Mouse (Mus musculus): ENCODE measurements around the gene Olfr61. TPM values are rescaled to one million over a fixed set of nuclear protein-coding genes. Genes with fewer than 3 reads are reported as not detected.
"Not testable (repeated sequence)": the region's sequence is repeated elsewhere in the genome, so short reads cannot be mapped to it uniquely, and the experiment has no call there.

Gene Olfr61
- polyA plus RNA-seq (2021) = not detected

- POLR2A ChIA-PET; CTCF ChIA-PET; H3K27me3 ChIP-seq; DNase-seq (ENCODE audit: low read depth, low spot score); ATAC-seq; in situ Hi-C loops (cut with MboI; ENCODE audit: low pct_unique_long_range_greater_than_20kb): not testable (repeated sequence)
Measured at GRCm38 (mm10) chr7:140628670-140629069, at the start of gene Olfr61. TSS of gene Olfr61 (plus strand) at chr7:140628970.

GRCm38 (mm10) chr7:140600969-140601368 is 27.8 kb upstream of the Olfr61 start, which contains the start of gene Olfr46:
TSS of gene Olfr46 (plus strand) at chr7:140601269.
- H3K27me3 ChIP-seq; in situ Hi-C loops (cut with MboI; ENCODE audit: low pct_unique_long_range_greater_than_20kb); CTCF ChIA-PET; DNase-seq (ENCODE audit: low read depth, low spot score); POLR2A ChIA-PET; ATAC-seq: not testable (repeated sequence)

- TF ChIP-seq CTCF (IDR thresholded peaks at IDR 0.05) = no peak
- no peaks in the 10 kb centered on the region for H3K27me3 ChIP-seq
- in situ Hi-C loops (cut with MboI; ENCODE audit: low pct_unique_long_range_greater_than_20kb) = no loop called here
- ChIA-PET CTCF (no interaction called here), POLR2A (no interaction called here)
- DNase-seq (ENCODE audit: low read depth, low spot score) (no peak), ATAC-seq (no peak)
Measured at GRCm38 (mm10) chr7:140630559-140630958, 1.8 kb downstream of the Olfr61 start.

GRCm38 (mm10) chr7:140646152-140646551 is 17.4 kb downstream of the Olfr61 start, which contains the start of gene Olfr53:
TSS of gene Olfr53 (plus strand) at chr7:140646452.
- TF ChIP-seq CTCF (IDR thresholded peaks at IDR 0.05) = no peak
- in situ Hi-C loops (cut with MboI; ENCODE audit: low pct_unique_long_range_greater_than_20kb) = no loop called here
- H3K27me3 ChIP-seq = peaks cover 3% of the 10 kb centered on the region
- ATAC-seq (no peak), DNase-seq (ENCODE audit: low read depth, low spot score) (no peak)
- ChIA-PET CTCF (no interaction called here), POLR2A (no interaction called here)

- in situ Hi-C loops (cut with MboI; ENCODE audit: low pct_unique_long_range_greater_than_20kb) = no loop called here
- no peak for TF ChIP-seq CTCF (IDR thresholded peaks at IDR 0.05)
- POLR2A ChIA-PET = no interaction called here
- H3K27me3 ChIP-seq = no peaks in the 10 kb centered on the region
- DNase-seq (ENCODE audit: low read depth, low spot score) (no peak), ATAC-seq (no peak)
- CTCF ChIA-PET = no interaction called here
Measured at GRCm38 (mm10) chr7:140659630-140660029, 30.9 kb downstream of the Olfr61 start, which contains the start of gene Olfr539. TSS of gene Olfr539 (plus strand) at chr7:140659930.

GRCm38 (mm10) chr7:140670693-140671092 is 41.9 kb downstream of the Olfr61 start:
- DNase-seq (ENCODE audit: low read depth, low spot score); in situ Hi-C loops (cut with MboI; ENCODE audit: low pct_unique_long_range_greater_than_20kb); POLR2A ChIA-PET; CTCF ChIA-PET; H3K27me3 ChIP-seq; ATAC-seq: not testable (repeated sequence)

GRCm38 (mm10) chr7:140675863-140676262 is 47.1 kb downstream of the Olfr61 start:
- in situ Hi-C loops (cut with MboI; ENCODE audit: low pct_unique_long_range_greater_than_20kb) = no loop called here
- DNase-seq (ENCODE audit: low read depth, low spot score) (no peak), ATAC-seq (no peak)
- peaks cover under 1% of the 10 kb centered on the region for H3K27me3 ChIP-seq
- ChIA-PET POLR2A (no interaction called here), CTCF (no interaction called here)
- no peak for TF ChIP-seq CTCF (IDR thresholded peaks at IDR 0.05)

- ATAC-seq; H3K27me3 ChIP-seq; CTCF ChIA-PET; POLR2A ChIA-PET; DNase-seq (ENCODE audit: low read depth, low spot score); in situ Hi-C loops (cut with MboI; ENCODE audit: low pct_unique_long_range_greater_than_20kb): not testable (repeated sequence)
Measured at GRCm38 (mm10) chr7:140679591-140679990, 50.8 kb downstream of the Olfr61 start.

GRCm38 (mm10) chr7:140681651-140682050 is 52.9 kb downstream of the Olfr61 start, which contains the start of gene Olfr45:
TSS of gene Olfr45 (plus strand) at chr7:140681951.
- no peak for TF ChIP-seq CTCF (IDR thresholded peaks at IDR 0.05)
- in situ Hi-C loops (cut with MboI; ENCODE audit: low pct_unique_long_range_greater_than_20kb) = no loop called here
- POLR2A ChIA-PET = no interaction called here

More at GRCm38 (mm10) chr7:140681651-140682050, 52.9 kb downstream of the Olfr61 start, which contains the start of gene Olfr45:
- ATAC-seq (no peak), DNase-seq (ENCODE audit: low read depth, low spot score) (no peak)
- CTCF ChIA-PET = no interaction called here
- H3K27me3 ChIP-seq = peaks cover 5% of the 10 kb centered on the region

Other genes with a start within 250 kb of the Olfr61 start
- not detected for gene Olfr531, start 226.1 kb upstream of the Olfr61 start, polyA plus RNA-seq (2021)
- gene Olfr532, start 207.3 kb upstream of the Olfr61 start, polyA plus RNA-seq (2021) = not detected
- not detected for gene Olfr533, start 165.6 kb upstream of the Olfr61 start, polyA plus RNA-seq (2021)
- not detected for gene Olfr535, start 144.8 kb upstream of the Olfr61 start, polyA plus RNA-seq (2021)
- not detected for gene Olfr536, start 121.6 kb upstream of the Olfr61 start, polyA plus RNA-seq (2021)
- not detected for gene Olfr538, start 61.1 kb upstream of the Olfr61 start, polyA plus RNA-seq (2021)
- gene Olfr46, start 27.7 kb upstream of the Olfr61 start, polyA plus RNA-seq (2021) = not detected
- not detected for gene Olfr53, start 17.5 kb downstream of the Olfr61 start, polyA plus RNA-seq (2021)
- gene Olfr539, start 31.0 kb downstream of the Olfr61 start, polyA plus RNA-seq (2021) = not detected
- gene Olfr45, start 53.0 kb downstream of the Olfr61 start, polyA plus RNA-seq (2021) = not detected
- gene Olfr541, start 68.3 kb downstream of the Olfr61 start, polyA plus RNA-seq (2021) = not detected
- gene Cyp2e1, start 134.8 kb downstream of the Olfr61 start, polyA plus RNA-seq (2021) = not detected
- gene Syce1, start 158.9 kb downstream of the Olfr61 start, polyA plus RNA-seq (2021) = not detected
- gene Zfp941, start 193.2 kb downstream of the Olfr61 start, polyA plus RNA-seq (2021) = not detected
- gene Urah, start 206.0 kb downstream of the Olfr61 start, polyA plus RNA-seq (2021) = 0.18 TPM
- gene Scgb1c1, start 216.6 kb downstream of the Olfr61 start, polyA plus RNA-seq (2021) = 0.23 TPM
- gene Odf3, start 218.8 kb downstream of the Olfr61 start, polyA plus RNA-seq (2021) = 0.31 TPM
- not detected for gene Gm45785, start 227.4 kb downstream of the Olfr61 start, polyA plus RNA-seq (2021)
- 67.0 TPM for gene Ric8a, start 228.0 kb downstream of the Olfr61 start, polyA plus RNA-seq (2021)
- gene Bet1l, start 228.6 kb downstream of the Olfr61 start, polyA plus RNA-seq (2021) = 28.0 TPM

Data from Patski (cell line).